Mouse (Mus musculus) thymus, postnatal 25 days (tissue): ENCODE measurements around the gene Aacs.
"Not testable (repeated sequence)": the region's sequence is repeated elsewhere in the genome, so short reads cannot be mapped to it uniquely, and the experiment has no call there.

Experiments used
- DNase-seq: peaks from one replicate; pipeline ENCODE4 v3.0.0; 2022

Gene Aacs

DNA sequence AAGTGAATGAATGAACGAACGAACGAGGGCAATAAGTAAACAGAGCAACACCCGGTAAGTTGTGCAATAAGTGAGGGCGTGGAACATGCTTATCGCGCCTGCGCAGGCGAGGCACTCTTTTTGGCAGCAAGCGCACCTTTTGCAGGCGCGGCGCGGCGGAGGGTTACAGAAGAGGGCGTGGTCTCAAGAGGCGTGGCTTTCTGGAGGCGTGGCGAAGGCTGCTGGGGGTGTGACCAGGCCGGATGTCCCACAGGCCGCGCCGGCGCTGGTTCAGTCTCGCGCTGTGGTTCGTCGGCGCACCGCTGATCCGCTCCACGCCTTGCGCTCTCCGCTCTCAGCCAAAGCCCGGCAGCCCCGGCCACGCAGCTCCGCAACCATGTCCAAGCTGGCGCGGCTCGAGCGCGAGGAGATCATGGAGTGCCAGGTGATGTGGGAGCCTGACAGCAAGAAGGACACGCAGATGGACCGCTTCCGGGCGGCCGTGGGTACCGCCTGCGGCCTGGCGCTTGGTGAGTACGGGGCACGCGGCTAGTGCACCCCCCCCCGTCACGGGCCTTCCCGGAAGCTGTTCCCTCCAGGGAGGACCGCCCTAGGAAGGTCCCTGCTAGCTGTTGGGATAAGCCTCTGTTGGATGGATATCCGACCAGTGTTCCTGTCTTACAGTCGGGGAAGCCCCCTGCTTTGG is at the start of gene Aacs:
Aacs (plus strand) TSS at position 214 of the 685 bp plus-strand sequence.
- DNase-seq, result peak; percentile 99

DNA sequence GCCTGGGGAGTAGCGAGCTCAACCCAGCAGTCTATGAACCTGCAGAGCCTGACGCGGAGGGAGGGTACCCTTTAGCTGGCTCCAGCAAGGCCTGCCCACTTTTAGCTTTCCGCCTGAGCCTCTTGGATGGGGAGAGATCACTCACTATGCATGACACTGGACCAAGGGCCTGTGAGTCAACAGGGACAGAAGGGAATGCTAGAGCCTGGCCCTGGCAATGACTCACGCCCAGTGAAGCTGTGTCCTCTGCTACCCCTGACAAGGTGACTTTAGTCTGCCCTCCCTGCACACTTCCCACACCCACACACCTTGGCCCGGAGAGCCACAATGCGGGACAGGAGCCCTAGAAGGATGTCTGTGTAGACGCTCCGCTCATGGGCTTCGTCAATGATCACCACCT is 49.3 kb upstream of the Aacs start:
- no peak for DNase-seq

DNA sequence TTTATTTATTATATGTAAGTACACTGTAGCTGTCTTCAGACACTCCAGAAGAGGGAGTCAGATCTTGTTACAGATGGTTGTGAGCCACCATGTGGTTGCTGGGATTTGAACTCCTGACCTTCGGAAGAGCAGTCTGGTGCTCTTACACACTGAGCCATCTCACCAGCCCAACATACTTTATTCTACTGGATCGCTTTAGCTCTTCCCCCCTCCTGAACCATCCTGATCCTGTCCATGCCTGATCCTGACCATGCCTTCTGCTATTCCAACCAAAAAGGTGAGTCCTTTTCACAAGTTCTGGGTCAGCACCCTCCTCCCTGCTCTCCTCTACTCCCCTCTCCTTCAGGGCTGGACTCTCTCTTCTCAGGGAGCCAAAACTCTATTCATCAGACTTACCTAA is 43.3 kb upstream of the Aacs start:
- not testable (repeated sequence) for DNase-seq

DNA sequence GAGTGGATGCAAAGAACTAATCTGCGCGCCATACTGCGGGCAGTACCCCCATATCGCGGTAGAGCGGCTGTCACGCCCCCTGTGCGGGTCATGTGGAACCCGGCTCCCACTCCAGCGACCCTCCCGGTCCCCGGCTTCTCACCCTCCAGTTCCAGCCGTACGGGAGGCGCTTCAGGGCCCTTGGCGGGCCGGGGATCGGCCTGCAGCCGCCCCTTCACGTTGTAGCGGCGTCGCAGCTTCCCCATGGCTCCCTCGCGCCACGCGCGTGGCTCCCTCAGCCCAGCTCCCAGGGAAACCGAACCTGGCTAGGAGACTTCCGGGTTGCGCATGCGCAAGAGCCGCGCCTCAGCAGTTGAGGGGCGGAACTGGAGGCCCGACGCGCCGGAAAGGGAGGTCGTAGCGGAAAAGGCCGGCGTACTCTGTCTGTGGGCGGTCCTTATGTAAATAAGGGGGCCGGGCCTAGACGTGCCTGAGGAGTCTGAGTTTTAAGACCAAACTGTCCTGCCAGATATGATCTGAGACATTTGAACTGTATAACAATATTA is 41.7 kb upstream of the Aacs start, which contains the start of gene Dhx37:
Dhx37 (minus strand) TSS at position 329 of the 545 bp plus-strand sequence.
- DNase-seq, result peak; percentile 91

DNA sequence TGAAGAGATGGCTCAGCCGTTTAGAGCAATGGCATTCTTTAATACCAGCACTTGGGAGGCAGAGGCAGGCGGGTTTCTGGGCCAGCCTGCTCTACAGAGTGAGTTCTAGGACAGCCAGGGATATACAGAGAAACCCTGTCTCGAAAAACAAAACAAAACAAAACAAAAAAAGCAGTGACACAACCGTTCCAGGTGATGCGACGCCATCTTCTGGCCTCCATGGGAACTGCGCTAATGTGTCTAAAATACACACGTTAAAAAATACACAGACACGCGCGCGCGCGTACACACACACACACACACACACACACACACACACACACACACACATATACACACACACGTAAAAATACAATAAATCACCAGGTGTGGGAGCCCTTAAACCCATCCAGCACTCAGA is 41.3 kb upstream of the Aacs start:
- not testable (repeated sequence) for DNase-seq

DNA sequence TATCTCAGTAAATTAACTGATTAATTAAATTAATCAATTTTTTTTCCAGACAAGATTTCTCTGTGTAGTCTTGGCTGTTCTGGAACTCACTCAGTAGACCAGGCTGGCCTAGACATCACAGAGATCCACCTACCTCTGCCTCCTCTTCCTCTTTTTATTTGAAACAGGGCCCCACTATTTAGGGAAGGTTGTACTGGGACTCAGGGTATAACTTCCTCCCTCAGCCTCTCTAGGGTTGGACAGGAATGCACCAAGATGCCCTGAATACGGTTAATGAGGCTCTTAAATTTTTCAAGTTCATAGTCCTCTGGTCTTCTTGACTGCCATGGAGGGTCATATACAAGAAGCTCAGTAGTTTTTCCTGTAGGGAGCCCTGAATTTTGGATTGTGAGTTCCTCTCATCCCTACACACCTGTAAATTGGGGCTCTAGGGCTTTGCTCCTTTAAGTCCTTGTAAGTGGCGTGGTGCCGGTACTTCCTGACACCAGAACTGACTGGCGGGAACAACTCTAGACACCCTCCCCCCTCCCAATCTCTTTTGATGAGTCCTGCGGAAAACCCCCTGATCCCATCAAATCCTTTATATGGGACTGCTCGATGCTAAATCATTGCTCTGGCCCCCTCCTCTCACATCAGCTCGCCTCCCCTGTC is 34.9 kb upstream of the Aacs start:
- no peak for DNase-seq

DNA sequence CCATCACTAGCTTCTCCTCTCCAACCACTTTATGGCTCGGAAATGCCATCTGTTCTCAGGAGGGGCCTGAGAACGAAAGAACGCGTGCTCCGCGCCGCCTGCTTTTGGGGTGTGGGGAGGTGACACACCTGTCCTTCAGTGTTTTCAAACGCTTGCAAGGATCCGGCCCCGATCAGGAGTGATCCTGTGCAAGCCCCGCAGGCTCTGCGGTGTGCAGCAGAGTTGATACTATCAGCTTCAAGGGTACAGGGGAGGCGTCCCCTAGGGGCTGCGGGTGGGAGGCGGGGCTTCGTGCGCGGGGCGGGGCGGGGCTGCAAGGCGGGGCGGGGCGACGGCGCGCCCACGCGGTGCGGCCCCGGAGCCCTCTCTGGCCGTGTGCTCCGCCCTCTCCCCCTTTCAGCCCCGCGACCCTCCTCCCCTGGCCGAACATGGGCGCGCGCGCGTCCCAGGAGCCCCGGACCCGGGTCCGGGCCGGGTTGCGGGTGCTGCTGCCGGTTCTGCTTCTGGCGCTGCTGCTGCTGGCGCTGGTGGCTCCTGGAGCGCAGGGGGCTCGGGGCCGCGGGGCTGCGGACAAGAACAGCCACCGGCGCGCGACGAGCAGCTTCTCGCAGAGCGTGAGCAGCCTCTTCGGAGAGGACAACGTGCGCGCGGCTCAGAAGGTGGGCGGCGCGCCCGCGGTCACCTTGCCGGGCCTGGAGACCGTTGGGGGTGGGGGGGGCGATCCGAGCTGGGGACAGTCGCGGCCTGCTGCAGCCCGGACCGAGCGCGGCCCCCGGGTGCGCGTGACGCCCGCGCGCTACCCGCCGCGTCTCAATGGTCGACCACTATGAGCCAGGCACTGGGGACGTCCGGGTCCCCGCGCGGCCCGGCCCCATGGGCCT is 34.1 kb upstream of the Aacs start, which contains the start of gene Bri3bp:
Bri3bp (plus strand) TSS at position 335 of the 881 bp plus-strand sequence.
- DNase-seq, result peak; percentile 78

DNA sequence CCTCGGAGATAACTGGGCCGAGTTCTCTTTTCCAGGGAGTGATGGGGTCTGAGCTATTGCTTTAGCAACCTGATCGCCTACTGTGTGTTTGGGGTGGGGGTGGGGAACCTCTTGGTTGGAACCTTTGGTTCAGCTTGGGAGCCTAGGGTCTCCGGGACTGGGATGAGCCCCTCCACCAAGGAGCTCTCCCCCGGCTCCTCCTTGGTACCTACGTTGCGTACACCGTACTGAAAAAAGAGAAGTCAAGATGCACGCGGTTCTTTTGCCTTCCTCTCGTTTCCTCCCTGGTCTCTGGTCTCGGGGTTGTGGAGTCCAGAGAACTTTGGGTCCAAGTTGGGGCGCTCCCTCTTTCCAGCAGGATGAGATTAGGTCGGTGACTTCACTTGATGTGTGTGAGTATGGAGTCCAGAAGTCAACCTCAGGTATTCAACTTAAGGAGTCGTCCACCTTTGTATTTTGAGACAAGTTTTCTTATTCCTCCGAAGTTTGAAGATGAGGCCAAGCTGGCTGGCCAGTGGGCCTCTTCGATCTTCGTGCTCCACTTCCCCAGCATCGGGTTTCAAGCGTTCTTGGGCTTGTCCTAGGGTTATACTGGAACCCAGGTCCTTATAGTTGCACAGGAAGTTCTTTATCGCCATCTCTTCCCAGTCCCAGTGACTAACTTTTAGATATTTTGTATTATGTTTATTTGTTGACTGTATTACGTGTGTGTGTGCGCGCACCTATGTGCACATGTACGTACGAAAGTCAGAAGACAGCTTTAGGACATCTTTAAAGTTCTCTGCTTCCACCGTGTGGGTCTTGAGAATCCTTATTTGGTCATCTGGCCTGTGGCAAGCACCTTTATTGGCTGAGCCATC is 33.2 kb upstream of the Aacs start:
- peak; percentile 39 for DNase-seq

DNA sequence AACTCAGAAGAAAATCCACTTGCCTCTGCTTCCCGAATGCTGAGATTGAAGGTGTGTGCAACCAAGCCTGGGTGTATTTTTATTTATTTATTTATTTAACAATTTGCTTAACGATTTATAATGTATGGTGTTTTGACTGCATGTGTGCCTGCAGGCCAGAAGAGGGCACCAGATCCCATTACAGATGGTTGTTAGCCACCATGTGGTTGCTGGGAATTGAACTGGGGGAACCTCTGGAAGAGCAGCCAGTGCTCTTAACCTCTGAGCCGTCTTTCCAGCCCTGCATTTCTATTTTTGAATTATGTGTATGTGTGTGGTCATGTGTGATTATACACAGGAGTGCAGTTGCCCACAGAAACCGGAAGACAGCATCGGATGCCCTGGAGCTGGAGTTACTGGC is 32.3 kb upstream of the Aacs start:
- DNase-seq, result no peak

DNA sequence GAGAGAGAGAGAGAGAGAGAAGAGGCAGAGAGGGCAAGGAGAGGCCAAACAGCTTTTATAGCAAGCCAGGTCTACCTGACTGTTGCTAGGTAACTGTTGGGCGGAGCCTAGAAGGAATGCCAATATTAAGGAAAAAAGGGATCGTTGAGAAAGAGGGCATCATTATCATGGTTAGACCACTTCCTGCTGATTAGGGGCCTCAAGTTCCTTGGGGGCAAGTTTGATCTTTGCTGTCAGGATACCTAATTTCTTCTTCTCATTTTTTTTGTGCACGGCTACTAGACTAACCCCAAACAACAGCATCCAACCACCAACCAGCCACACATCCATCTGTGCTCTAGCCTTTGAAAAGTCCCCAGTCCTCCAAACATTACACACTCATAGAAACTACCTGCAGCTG is 31.7 kb upstream of the Aacs start:
- no peak for DNase-seq

DNA sequence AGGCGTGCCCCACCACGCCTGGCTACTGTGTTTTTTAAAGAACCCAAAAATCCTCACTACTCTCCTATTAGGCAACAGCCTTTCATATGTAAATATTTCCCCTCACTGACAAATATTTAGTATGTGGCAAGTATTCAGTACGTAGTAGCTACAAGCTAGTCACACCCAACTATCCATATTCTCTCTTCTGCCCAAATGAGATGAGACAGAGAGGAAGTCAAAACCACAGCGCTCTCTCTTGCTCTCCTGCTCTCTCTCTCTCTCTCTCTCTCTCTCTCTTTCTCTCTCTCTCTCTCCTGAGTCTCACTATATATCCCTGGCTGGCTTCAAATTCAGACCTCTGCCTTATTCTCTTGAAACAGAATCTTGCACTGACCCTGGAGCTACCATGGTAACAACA is 31.1 kb upstream of the Aacs start:
- no peak for DNase-seq

DNA sequence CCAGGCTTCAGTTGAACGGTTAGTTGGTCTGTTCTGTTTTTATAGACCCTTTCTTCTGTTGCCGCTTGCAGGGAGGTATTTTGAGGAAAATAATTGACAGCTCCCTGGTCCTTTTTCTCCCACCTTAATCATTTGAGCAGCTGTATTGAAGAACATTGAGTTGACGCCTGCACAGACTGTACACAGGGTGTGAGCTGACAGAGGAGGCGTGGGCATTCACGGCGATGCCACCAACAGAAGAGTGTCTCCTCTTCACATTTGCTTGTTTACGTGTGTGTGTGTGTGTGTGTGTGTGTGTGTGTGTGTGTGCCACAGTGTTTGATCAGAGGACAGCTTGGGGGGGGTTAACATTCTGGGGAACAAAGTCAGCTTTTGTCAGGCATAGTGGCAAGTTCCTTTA is 29.3 kb upstream of the Aacs start:
- no peak for DNase-seq

DNA sequence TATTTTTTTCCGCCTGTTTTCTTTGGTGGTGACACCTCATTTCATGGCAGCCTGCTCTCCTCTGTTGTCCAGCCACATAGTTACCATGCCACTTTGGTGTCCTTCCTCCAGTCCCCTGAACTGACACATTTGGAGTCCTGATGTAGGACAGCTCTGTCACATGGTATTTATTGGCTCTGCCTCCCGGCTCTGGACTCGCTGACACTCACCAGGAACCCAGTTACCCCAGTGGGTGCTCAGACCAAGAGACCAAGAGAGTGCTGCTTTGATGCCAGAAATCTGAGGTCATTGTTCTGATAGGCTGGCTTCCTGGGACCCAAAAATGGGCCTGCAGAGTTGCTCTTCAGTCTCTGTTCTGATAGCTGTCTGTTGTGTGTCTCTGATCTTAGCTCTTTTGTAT is 27.6 kb upstream of the Aacs start:
- no peak for DNase-seq

DNA sequence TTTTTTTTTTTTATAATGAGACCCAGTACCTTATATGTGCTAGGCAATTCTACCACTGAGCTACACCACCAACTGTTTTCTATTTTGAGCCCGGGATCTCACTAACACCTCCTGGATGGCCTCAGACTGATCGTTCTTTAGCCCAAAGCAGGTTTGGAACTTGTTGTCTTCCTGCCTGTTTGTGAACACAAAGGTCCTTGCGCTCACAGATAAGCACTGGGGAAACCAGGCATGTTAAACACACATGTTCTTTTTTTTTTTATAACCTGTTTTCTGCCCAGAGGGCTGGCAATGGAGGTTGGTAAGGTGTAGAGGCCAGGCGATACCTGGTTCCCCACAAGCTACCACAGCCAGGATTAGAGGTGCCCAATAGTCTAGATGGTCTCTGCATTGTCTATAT is 27.0 kb upstream of the Aacs start:
- no peak for DNase-seq

DNA sequence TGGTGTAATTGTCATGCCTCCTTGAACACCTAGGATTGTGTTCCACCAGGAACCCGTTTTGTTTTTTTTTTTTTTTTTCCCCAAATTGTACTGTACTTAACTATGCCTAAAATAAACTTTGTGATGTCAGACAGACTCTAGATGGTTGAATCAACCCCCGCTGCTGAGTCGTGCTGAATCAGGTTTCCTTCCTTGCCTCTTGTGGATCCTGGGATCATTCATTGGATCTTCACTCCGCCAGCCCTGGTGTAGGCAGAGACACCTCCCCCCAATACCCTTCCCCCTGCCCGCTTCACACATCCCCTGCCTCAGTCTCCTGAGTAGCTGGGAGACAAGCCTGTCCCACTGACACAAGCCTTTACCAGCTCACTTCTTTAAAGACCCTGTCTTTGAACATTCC is 26.3 kb upstream of the Aacs start:
- DNase-seq, result no peak

DNA sequence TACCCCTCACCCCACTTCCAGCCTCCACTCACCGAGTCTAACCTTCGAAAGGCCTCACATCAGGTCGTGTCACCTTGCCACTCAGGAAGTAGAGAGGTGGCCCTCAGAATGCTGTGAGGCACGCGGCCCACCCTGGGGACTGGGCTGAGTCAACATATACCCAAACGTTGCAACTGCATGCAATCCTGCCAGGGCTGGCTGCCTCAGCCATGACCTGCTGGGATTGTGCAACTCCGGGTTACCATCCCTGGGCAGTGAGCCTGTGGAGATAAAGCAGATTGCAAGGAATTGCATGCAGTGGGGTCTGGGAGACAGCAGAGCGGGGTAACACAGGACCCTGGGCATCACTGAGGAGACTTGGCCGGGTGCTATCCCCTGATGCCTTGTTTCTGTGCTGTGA is 23.0 kb upstream of the Aacs start:
- DNase-seq, result no peak

DNA sequence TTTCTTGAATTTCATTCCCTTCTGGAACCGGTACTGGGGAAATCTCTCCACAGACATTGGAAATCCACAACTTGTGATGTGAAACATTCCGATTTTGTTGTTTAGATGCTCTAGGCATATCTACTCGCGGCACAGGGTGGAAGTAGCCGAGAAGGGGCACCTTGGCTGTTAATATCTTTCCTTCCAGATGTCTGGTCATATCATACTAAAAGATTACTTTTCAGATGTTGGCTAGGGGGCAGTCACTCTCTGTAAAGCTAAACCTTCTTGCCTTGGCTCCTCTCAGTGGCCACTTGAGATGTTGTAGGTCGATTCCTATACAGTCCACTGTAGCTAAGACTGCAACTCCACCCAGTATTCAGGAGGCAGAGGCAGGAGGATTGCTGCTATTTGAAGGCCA is 19.5 kb upstream of the Aacs start:
- DNase-seq, result no peak

DNA sequence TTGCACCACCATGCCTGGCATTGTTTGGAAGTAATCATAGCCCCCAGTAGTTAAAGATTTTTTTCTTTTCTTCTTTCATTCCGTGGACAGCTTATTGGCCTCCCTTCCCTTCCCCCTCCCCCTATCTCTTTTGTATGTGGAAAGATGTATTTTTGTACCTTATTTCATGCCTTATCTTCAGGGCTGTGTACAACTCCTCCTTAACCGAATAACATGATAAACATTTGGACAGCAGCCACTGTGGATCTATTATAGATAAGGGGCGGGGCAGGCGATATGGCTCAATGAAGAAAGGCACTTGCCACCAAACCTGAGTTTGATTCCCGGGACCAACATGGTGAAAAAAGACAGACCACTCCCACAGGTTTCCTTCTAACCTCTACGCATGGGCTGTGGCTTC is 18.1 kb upstream of the Aacs start:
- DNase-seq, result no peak

DNA sequence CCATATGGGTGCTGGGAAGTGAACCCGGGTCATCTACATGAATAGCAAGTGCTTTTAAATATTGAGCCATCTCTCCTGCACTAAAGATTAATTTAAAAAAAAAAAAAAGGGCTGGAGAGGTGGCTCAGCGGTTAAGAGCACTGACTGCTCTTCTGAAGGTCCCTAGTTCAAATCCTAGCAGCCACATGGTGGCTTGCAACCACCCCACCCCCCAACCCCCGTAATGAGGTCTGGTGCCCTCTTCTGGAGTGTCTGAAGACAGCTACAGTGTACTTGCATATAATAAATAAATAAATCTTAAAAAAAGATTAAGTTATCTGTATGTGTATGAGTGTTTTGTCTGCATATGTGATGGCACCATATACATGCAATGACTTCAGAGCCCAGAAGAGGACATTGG is 15.0 kb upstream of the Aacs start:
- no peak for DNase-seq

DNA sequence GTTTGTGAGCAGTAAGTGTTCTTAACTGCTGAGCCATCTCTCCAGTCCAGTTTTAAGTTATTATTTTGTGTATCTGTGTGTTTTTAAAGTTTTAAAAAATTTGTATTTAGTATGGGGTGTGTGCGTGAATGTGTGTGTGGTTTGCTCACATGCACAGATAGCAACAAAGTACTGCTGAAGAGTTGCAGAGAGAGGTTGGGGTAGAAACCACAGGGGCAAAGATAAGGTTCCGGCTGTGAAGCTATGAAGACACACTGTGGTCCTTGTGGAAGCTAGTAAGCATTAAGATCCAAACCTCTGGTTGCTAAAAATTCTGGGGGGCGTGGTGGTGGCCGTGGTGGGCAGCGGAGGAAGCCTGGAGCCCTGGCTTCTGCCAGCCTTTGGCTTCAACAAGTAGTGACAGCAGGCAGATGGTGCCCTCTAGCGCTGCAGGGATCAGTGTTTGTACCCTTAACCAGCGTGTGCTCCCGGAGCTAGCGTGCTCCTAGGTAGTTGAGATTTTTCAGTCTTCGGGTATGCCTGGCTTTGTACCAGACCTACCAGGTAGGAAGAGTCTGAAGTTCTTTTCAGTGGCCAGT is 13.7 kb upstream of the Aacs start:
- DNase-seq, result peak; percentile 77

DNA sequence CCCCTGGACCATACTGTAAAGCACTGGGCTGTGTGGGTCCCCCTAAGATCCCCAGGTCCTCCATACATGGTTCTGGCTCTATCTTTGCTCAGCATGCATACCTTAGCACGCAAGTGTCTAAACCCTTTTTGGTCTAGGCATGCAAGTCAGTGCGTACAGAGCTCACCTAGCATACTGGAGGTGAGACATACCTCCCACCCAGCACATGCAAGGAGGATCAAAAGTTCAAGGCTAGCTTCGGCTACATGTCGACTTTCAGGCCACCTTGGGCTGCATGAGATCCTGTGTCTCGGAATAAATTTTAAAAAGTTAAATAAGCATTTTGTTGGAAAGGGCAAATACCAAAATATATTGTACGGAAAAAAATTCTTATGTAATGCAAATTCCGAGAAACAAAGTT is 10.4 kb upstream of the Aacs start:
- DNase-seq, result no peak

DNA sequence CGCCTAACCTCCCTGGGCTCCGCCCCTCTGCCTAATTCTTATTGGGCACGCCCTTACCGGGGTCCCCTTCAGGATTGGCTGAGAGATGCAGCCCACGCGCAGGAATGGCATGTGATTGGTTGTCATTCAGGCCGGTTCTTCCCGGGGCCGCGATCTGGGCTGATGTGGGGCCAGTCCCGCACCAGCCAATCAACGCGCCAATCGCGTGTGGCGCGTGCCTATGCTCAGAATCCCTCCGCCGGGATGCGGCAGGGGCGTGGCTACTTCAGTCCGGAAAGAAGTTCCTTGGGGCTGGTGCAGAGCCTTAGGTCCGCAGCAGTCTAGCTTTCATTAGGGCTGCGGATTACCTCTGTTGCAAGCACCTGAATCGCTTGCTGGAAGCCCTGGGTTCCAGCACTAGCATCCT is 9.9 kb upstream of the Aacs start:
- peak; percentile 95 for DNase-seq
